Mouse (Mus musculus): ENCODE results near the gene Cyp20a1.

Gene Cyp20a1

GRCm38 (mm10) chr1:60342808-60343629 is at the start of gene Cyp20a1:
Gene Cyp20a1, plus strand, starts transcription at chr1:60343323.
- peak; percentile 94 for DNase-seq

DNA sequence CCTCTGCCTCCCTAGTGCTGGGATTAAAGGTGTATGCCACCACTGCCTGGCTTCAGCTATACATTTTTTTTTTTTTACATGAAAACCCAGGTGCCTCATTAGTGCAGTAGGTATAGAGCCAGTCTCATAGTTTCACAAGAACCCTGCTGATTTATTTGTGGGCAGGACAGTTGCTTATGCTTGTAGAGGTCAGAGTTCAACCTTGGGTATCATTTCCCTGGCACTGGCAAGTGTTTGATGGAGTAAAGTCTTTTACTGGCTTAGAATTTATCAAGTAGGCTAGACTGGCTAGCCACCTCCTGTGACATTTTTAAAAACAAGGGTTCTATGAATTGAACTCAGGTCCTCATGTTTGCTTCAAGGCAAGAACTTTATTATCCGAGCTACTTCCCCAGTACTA is 49.2 kb upstream of the Cyp20a1 start:
- DNase-seq: no peak

GRCm38 (mm10) chr1:60343630-60344455 is 720 bp downstream of the Cyp20a1 start:
- no peak for DNase-seq

DNA sequence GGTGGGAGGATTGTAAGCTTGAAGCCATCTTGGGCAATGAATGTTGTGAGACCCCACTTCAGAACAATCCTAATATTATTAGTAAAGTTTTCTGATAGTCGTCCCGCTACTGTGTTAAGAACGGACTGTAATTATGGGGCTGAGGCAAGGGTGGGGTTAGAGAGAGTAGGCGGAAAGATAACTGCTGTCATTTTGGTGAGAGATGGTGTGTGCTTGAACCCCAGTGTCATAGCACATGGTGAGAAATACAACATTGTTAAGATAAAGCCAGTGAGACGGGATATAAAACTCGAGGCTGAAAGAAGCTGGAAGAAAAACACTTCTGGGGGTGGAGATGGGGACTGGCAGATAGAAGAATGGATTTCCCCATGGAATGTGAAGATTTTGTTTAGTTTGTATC is 1.5 kb downstream of the Cyp20a1 start:
- DNase-seq: no peak

DNA sequence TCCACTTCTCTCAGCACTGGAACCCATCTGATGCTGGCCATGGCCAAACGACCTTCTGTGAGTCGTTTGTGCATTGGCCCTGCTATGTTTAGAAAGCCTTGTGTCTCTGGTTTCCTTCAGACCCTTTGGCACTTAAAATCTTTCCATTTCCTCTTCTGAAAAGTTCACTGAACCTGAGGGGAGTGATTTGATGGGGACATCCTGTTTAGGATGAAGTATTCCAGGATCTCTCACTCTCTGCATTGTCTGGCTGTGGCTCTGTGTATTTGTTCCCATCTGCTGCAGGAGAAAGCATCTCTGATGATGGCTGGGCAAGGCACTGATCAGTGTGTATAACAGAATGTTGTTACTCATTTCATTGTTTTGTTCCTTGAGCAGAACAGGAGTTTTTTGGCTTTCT is 2.6 kb downstream of the Cyp20a1 start:
- no peak for DNase-seq

DNA sequence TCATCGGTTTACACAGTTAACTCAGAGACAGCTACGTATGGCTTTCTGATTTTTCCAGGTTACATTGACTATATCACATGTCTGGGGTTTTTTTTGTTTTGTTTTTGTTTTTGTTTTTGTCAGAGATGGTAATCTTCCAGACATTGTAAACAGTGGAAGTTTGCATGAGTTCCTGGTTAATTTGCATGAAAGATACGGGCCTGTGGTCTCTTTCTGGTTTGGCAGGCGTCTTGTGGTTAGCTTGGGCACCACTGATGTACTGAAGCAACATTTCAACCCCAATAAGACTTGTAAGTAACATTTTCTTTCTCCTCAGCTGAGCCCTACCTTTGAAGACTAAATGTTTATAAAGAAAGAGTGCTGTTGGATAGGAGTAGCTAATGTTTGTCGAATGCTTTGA is 9.7 kb downstream of the Cyp20a1 start:
- no peak for DNase-seq

- no peak for DNase-seq
Measured at GRCm38 (mm10) chr1:60361626-60362025, 18.5 kb downstream of the Cyp20a1 start.

- DNase-seq: no peak
Measured at GRCm38 (mm10) chr1:60376556-60376955, 33.4 kb downstream of the Cyp20a1 start.

GRCm38 (mm10) chr1:60381910-60382309 is 38.8 kb downstream of the Cyp20a1 start:
- no peak for DNase-seq

DNA sequence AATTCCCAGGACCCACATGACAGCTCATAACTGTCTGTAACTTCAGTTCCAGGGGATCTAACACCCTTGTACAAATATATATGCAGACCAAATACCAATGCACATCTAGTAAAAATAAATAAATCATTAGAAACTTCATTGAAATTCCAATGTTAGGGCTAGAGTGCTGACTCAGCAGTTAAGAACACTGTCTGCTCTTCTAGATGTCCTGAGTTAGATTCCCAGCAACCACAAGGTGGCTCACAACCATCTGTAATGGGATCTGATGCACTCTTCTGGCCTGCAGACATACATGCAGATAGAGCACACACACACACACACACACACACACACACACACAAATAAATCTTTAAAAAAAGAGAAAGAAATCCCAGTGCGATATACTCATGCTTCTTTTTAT is 61.7 kb downstream of the Cyp20a1 start:
- no peak for DNase-seq

GRCm38 (mm10) chr1:60408501-60409167 is 65.5 kb downstream of the Cyp20a1 start:
- DNase-seq: no peak

DNA sequence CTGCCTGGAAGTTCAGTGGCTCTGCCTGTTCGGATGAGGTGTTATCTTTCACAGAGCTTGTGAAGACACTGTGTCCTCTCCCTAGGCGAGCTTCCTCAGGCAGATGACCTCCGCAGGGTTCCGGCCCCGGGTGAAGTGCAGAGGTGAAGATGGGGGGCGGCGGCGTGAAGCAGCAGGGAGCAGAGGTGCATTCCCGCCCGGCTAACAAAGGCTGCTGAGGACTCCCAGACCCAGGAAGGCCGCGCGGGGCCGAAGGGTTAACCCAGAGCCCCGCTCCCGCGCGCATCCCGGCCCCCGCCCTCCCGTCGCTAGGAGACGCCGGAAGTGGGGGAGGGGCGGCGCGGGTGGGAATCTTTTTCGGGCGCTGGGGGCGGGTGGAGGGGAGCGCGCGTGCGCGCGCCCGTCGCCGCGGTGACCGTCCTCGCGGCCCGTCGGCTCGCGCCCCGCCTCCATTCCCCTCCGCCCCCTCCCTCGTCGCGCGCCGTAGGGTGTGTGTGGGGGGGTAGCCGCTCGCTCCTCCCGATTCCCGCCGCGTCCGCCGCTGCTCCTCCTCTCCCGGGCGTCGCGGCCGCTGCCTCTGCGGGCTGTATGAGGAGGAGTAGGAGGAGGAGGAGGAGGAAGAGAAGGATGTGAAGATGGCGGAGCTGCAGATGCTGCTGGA is 66.2 kb downstream of the Cyp20a1 start, which contains the start of gene Abi2:
Gene Abi2 (plus strand): TSS at position 452 of the 661 bp plus-strand sequence.
- DNase-seq: peak; percentile 93

- DNase-seq: peak; percentile 76
Measured at GRCm38 (mm10) chr1:60409928-60410817, 67.0 kb downstream of the Cyp20a1 start.

GRCm38 (mm10) chr1:60416724-60417123 is 73.6 kb downstream of the Cyp20a1 start:
- no peak for DNase-seq

DNA sequence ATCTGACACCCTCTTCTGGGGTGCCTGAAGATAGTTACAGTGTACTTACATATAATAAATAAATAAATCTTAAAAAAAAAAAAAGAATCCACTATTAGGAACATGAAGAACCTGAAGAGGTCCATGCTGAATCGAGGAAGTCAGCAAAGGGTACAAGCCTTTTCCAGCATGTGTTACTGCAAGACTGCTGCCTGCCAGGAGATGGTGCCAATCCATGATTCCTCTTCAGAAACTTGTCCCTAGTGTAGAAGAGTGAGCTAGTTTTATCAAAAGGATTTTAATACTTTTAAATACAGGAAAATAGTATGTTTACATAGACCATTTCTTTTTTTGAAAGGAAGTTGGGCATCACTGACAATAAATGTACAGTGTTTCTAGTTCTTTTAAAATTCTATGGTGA is 80.8 kb downstream of the Cyp20a1 start:
- no peak for DNase-seq

DNA sequence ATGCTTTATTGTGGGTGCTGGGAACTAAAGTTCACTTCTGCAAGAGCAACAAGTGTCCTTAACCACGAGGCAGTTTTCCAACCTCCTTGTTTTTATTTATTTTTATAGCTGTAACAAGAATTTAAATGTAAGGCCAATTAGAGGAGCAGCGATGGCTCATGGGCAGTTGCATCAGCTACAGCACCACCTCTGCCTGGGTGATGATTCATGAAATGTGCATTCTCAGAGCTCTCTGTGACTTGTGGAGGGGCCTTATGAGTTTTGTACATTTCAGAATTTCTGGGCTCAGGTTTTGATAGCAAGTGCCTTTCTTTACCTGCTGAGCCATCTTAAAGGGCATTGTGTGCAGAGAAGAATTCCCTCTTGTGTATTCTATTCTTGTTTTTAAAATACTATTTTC is 85.2 kb downstream of the Cyp20a1 start:
- no peak for DNase-seq

DNA sequence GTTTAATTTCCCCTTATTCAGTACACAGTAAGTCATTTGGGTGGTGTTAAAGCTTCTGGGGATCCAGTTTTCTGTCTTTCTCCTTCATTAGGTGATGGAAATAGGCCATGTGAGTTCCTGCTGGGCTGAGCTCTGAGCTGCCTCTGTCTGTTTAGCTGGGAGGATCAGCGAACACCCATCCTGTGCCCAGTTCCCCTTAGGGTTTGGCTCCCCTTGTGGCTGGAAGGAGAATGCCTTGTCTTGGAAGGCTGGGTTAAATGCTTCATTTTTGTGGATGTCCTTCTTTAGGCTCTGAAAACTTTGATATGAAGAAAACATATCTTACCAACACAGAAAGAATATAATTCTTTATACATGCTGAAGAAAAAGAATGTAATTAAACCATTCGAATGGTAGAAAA is 85.8 kb downstream of the Cyp20a1 start:
- peak; percentile 50 for DNase-seq

- no peak for DNase-seq
Measured at GRCm38 (mm10) chr1:60431531-60431930, 88.4 kb downstream of the Cyp20a1 start.

GRCm38 (mm10) chr1:60432497-60432896 is 89.4 kb downstream of the Cyp20a1 start:
- peak; percentile 34 for DNase-seq

Measured in cerebellum, adult 11-12 months (tissue).